Mouse (Mus musculus) liver, postnatal 0 days (tissue): ENCODE measurements around the gene Inpp5k.

Experiments used
- CTCF ChIP-seq: sonication (generic); IDR thresholded peaks from 2 replicates; pipeline ENCODE4 v1.5.1; 2016; ENCODE audit warnings: antibody characterized with exemption, low read depth
- EP300 ChIP-seq: IDR thresholded peaks from 2 replicates; pipeline ENCODE4 v1.6.1; 2016; ENCODE audit warnings: antibody characterized with exemption, low read depth, mild to moderate bottlenecking

GRCm38 (mm10) chr11:75586963-75587362 lies 43.8 kb upstream of the Inpp5k start:
- TF ChIP-seq EP300: no peak
- no peak for TF ChIP-seq CTCF
